Mouse (Mus musculus) megakaryocyte-erythroid progenitor cell, adult 5-6 weeks (primary cell): Measurements from ENCODE around the gene Ppox. TPM values are rescaled to one million over a fixed set of nuclear protein-coding genes. Genes with fewer than 3 reads are reported as not detected.

Source experiments
- ATAC-seq: replicated peaks from 2 replicates; pipeline ENCODE4 v1.8.0; 2016; ENCODE audit warnings: mild to moderate bottlenecking, inconsistent platforms; ENCODE audit not compliant: severe bottlenecking, poor library complexity, low FRiP score, low TSS enrichment
- total RNA-seq, 2 experiments: library from RNA; stranded (forward) in 1 of 2; stranded (reverse) in 1 of 2; fragments of 200-1000, 215-1000 nt in 1 of 2; fragments of >200 nt in 1 of 2; fragmentation: Nextera tagmentation in 1 of 2; gene quantifications; 2 replicates each; pipeline ENCODE4 v1.2.3; 2014 to 2017

Gene Ppox
- total RNA-seq, 2 experiments from 2014 or later: 29.5 to 123 TPM

DNA sequence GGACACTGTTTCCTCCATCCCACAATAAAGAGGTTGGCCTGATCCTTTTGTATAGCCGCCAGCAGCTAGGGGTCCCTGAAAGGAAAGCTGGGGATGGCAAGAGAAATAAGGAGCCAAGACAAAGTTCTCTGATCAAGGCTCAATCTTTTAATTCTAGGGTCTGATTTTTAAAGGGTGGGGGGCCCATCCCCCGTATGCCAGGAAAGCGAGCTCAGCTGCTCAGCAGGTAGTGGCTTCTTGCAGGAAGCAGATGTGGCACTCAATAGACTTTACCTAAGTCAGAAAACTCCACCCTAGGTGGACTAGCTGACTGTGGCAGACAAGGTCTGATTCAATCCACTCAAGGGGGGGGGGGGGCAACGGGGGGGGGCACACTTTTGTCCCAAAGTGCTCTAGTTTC lies 54.2 kb downstream of the Ppox start:
- no peak for ATAC-seq

Other genes with a start within 250 kb of the Ppox start
- 1.4 and 6.3 TPM in 2 replicates for gene Fcgr3, start 216.3 kb downstream of the Ppox start, total RNA-seq (2014; fragmentation: Nextera tagmentation)
- gene Fcgr3, start 216.3 kb downstream of the Ppox start, total RNA-seq (2017): 1.9 and 2.2 TPM in 2 replicates
- 12.6 and 18.9 TPM in 2 replicates for gene Cfap126, start 167.3 kb downstream of the Ppox start, total RNA-seq (2014; fragmentation: Nextera tagmentation)
- 4.3 and 11.8 TPM in 2 replicates for gene Cfap126, start 167.3 kb downstream of the Ppox start, total RNA-seq (2017)
- gene Sdhc, start 130.6 kb downstream of the Ppox start, total RNA-seq (2014; fragmentation: Nextera tagmentation): 150 and 178 TPM in 2 replicates
- 72.0 and 84.7 TPM in 2 replicates for gene Sdhc, start 130.6 kb downstream of the Ppox start, total RNA-seq (2017)
- not detected in 2 replicates for gene Mpz, start 130.5 kb downstream of the Ppox start, total RNA-seq (2014; fragmentation: Nextera tagmentation)
- gene Mpz, start 130.5 kb downstream of the Ppox start, total RNA-seq (2017): 0.61 TPM in 1 of 2 replicates, not detected in the other
- 0.69 and 3.6 TPM in 2 replicates for gene Pcp4l1, start 84.9 kb downstream of the Ppox start, total RNA-seq (2014; fragmentation: Nextera tagmentation)
- gene Pcp4l1, start 84.9 kb downstream of the Ppox start, total RNA-seq (2017): 1.1 TPM in 1 of 2 replicates, not detected in the other
- 0.07 TPM in 1 of 2 replicates, not detected in the other for gene Nr1i3, start 67.2 kb downstream of the Ppox start, total RNA-seq (2014; fragmentation: Nextera tagmentation)
- gene Nr1i3, start 67.2 kb downstream of the Ppox start, total RNA-seq (2017): 0.38 TPM in 1 of 2 replicates, not detected in the other
- gene Tomm40l, start 58.7 kb downstream of the Ppox start, total RNA-seq (2014; fragmentation: Nextera tagmentation): 22.3 and 46.9 TPM in 2 replicates
- gene Tomm40l, start 58.7 kb downstream of the Ppox start, total RNA-seq (2017): 25.0 and 33.7 TPM in 2 replicates
- 3.8 TPM in 1 of 2 replicates, not detected in the other for gene Apoa2, start 56.1 kb downstream of the Ppox start, total RNA-seq (2014; fragmentation: Nextera tagmentation)
- gene Apoa2, start 56.1 kb downstream of the Ppox start, total RNA-seq (2017): not detected in 2 replicates
- gene Fcer1g, start 46.8 kb downstream of the Ppox start, total RNA-seq (2014; fragmentation: Nextera tagmentation): 3.7 and 9.1 TPM in 2 replicates
- 11.9 and 14.3 TPM in 2 replicates for gene Fcer1g, start 46.8 kb downstream of the Ppox start, total RNA-seq (2017)
- gene Adamts4, start 30.8 kb downstream of the Ppox start, total RNA-seq (2014; fragmentation: Nextera tagmentation): 0.11 TPM in 1 of 2 replicates, not detected in the other
- not detected in 2 replicates for gene Adamts4, start 30.8 kb downstream of the Ppox start, total RNA-seq (2017)
- gene Ndufs2, start 29.8 kb downstream of the Ppox start, total RNA-seq (2014; fragmentation: Nextera tagmentation): 273 and 313 TPM in 2 replicates
- 280 and 331 TPM in 2 replicates for gene Ndufs2, start 29.8 kb downstream of the Ppox start, total RNA-seq (2017)
- 34.5 and 55.7 TPM in 2 replicates for gene B4galt3, start 10.9 kb downstream of the Ppox start, total RNA-seq (2014; fragmentation: Nextera tagmentation)
- 15.2 and 24.0 TPM in 2 replicates for gene B4galt3, start 10.9 kb downstream of the Ppox start, total RNA-seq (2017)
- gene Usp21, start 6.8 kb upstream of the Ppox start, total RNA-seq (2014; fragmentation: Nextera tagmentation): 44.1 and 50.1 TPM in 2 replicates
- 16.9 and 33.0 TPM in 2 replicates for gene Usp21, start 6.8 kb upstream of the Ppox start, total RNA-seq (2017)
- gene Ufc1, start 13.8 kb upstream of the Ppox start, total RNA-seq (2014; fragmentation: Nextera tagmentation): 74.8 and 83.3 TPM in 2 replicates
- 65.6 and 72.6 TPM in 2 replicates for gene Ufc1, start 13.8 kb upstream of the Ppox start, total RNA-seq (2017)
- 22.4 and 38.5 TPM in 2 replicates for gene Dedd, start 48.0 kb upstream of the Ppox start, total RNA-seq (2014; fragmentation: Nextera tagmentation)
- gene Dedd, start 48.0 kb upstream of the Ppox start, total RNA-seq (2017): 13.5 and 23.7 TPM in 2 replicates
- 10.4 and 22.0 TPM in 2 replicates for gene Nit1, start 64.5 kb upstream of the Ppox start, total RNA-seq (2014; fragmentation: Nextera tagmentation)
- 39.2 and 42.4 TPM in 2 replicates for gene Nit1, start 64.5 kb upstream of the Ppox start, total RNA-seq (2017)
- 45.1 and 97.3 TPM in 2 replicates for gene Pfdn2, start 64.5 kb upstream of the Ppox start, total RNA-seq (2014; fragmentation: Nextera tagmentation)
- gene Pfdn2, start 64.5 kb upstream of the Ppox start, total RNA-seq (2017): 66.2 and 101 TPM in 2 replicates
- gene Klhdc9, start 79.6 kb upstream of the Ppox start, total RNA-seq (2014; fragmentation: Nextera tagmentation): 0.20 TPM in 1 of 2 replicates, not detected in the other
- gene Klhdc9, start 79.6 kb upstream of the Ppox start, total RNA-seq (2017): 0.80 TPM in 1 of 2 replicates, not detected in the other
- not detected in 2 replicates for gene Nectin4, start 88.9 kb upstream of the Ppox start, total RNA-seq (2014; fragmentation: Nextera tagmentation)
- gene Nectin4, start 88.9 kb upstream of the Ppox start, total RNA-seq (2017): 0.14 and 0.27 TPM in 2 replicates
- 11.8 and 20.7 TPM in 2 replicates for gene Arhgap30, start 107.8 kb upstream of the Ppox start, total RNA-seq (2014; fragmentation: Nextera tagmentation)
- 18.7 and 28.7 TPM in 2 replicates for gene Arhgap30, start 107.8 kb upstream of the Ppox start, total RNA-seq (2017)
- 24.1 and 32.0 TPM in 2 replicates for gene Usf1, start 130.1 kb upstream of the Ppox start, total RNA-seq (2014; fragmentation: Nextera tagmentation)
- 46.2 and 60.5 TPM in 2 replicates for gene Usf1, start 130.1 kb upstream of the Ppox start, total RNA-seq (2017)
- not detected in 2 replicates for gene Tstd1, start 137.7 kb upstream of the Ppox start, total RNA-seq (2014; fragmentation: Nextera tagmentation)
- 1.1 TPM in 1 of 2 replicates, not detected in the other for gene Tstd1, start 137.7 kb upstream of the Ppox start, total RNA-seq (2017)
- not detected in 2 replicates for gene F11r, start 156.3 kb upstream of the Ppox start, total RNA-seq (2014; fragmentation: Nextera tagmentation)
- gene F11r, start 156.3 kb upstream of the Ppox start, total RNA-seq (2017): 0.38 and 2.3 TPM in 2 replicates
- 5.5 and 10.9 TPM in 2 replicates for gene Alyref2, start 222.3 kb upstream of the Ppox start, total RNA-seq (2014; fragmentation: Nextera tagmentation)
- 3.5 and 5.3 TPM in 2 replicates for gene Alyref2, start 222.3 kb upstream of the Ppox start, total RNA-seq (2017)